Mouse (Mus musculus): ENCODE results near the gene Olfr91. TPM values are rescaled to one million over a fixed set of nuclear protein-coding genes. Genes with fewer than 3 reads are reported as not detected.

The Olfr91 gene
- total and polyA plus RNA-seq, 2 experiments from 2014 or later, result not detected

GRCm38 (mm10) chr17:37072730-37073276 is 25.3 kb downstream of the Olfr91 start:
- Histone ChIP-seq H3K27ac (ENCODE audit: low read depth, low read length) (peak overlapping the region; percentile 85), H3K4me3 (ENCODE audit: low read depth, low read length) (no peak overlapping the region), H3K36me3 (ENCODE audit: insufficient read depth) (peaks cover 79% of the 10 kb centered on the region), H3K27me3 (ENCODE audit: insufficient read depth, low read length) (no peaks in the 10 kb centered on the region), H3K4me2 (ENCODE audit: low read depth) (no peak overlapping the region), H3K9me3 (ENCODE audit: low read length) (no peaks in the 10 kb centered on the region), H3K4me1 (ENCODE audit: insufficient read depth) (no peaks in the 10 kb centered on the region), H3K9ac (peak overlapping the region; percentile 33; the same call in 1 of the 2 replicates)
- no peak for DNase-seq
- 26% methylated on average over 11 of the region's 11 CpGs for WGBS
- peak; percentile 76 for ATAC-seq
- TF ChIP-seq CTCF (IDR thresholded peaks at IDR 0.05; ENCODE audit: low read depth), result no peak

GRCm38 (mm10) chr17:37072080-37072729 is 25.9 kb downstream of the Olfr91 start:
- Histone ChIP-seq H3K4me3 (ENCODE audit: low read depth, low read length) (no peak overlapping the region), H3K27me3 (ENCODE audit: insufficient read depth, low read length) (no peaks in the 10 kb centered on the region), H3K4me2 (ENCODE audit: low read depth) (no peak overlapping the region), H3K27ac (ENCODE audit: low read depth, low read length) (peak overlapping the region; percentile 85), H3K9ac (peak overlapping the region; percentile 33; the same call in 1 of the 2 replicates), H3K36me3 (ENCODE audit: insufficient read depth) (peaks cover 85% of the 10 kb centered on the region), H3K9me3 (ENCODE audit: low read length) (no peaks in the 10 kb centered on the region), H3K4me1 (ENCODE audit: insufficient read depth) (no peaks in the 10 kb centered on the region)
- WGBS, result 46% methylated on average over 12 of the region's 12 CpGs
- TF ChIP-seq CTCF (IDR thresholded peaks at IDR 0.05; ENCODE audit: low read depth), result no peak
- no peak for DNase-seq
- ATAC-seq, result peak; percentile 34

GRCm38 (mm10) chr17:37070121-37070520 is 28.0 kb downstream of the Olfr91 start:
- Histone ChIP-seq H3K9me3 (ENCODE audit: low read length) (no peaks in the 10 kb centered on the region), H3K27ac (ENCODE audit: low read depth, low read length) (no peak overlapping the region), H3K36me3 (ENCODE audit: insufficient read depth) (peaks cover 89% of the 10 kb centered on the region), H3K4me3 (ENCODE audit: low read depth, low read length) (no peak overlapping the region), H3K4me1 (ENCODE audit: insufficient read depth) (no peaks in the 10 kb centered on the region), H3K9ac (no peak overlapping the region), H3K27me3 (ENCODE audit: insufficient read depth, low read length) (no peaks in the 10 kb centered on the region), H3K4me2 (ENCODE audit: low read depth) (no peak overlapping the region)
- no peak for DNase-seq
- ATAC-seq, result no peak
- 94% methylated on average over 8 of the region's 8 CpGs for WGBS
- no peak for TF ChIP-seq CTCF (IDR thresholded peaks at IDR 0.05; ENCODE audit: low read depth)

GRCm38 (mm10) chr17:37067861-37068260 is 30.2 kb downstream of the Olfr91 start:
- Histone ChIP-seq H3K27ac (ENCODE audit: low read depth, low read length) (0 out of 2 replicates have a peak overlapping the region, but pooled peaks have one; percentile 9), H3K27me3 (ENCODE audit: insufficient read depth, low read length) (no peaks in the 10 kb centered on the region)

GRCm38 (mm10) chr17:37065993-37066392 is 32.1 kb downstream of the Olfr91 start:
- H3K27me3 ChIP-seq (ENCODE audit: insufficient read depth, low read length), result no peaks in the 10 kb centered on the region
- H3K9ac ChIP-seq, result no peak overlapping the region
- ATAC-seq (no peak), DNase-seq (no peak)
- no peaks in the 10 kb centered on the region for H3K9me3 ChIP-seq (ENCODE audit: low read length)
- H3K36me3 ChIP-seq (ENCODE audit: insufficient read depth), result peaks cover 89% of the 10 kb centered on the region
- TF ChIP-seq CTCF (IDR thresholded peaks at IDR 0.05; ENCODE audit: low read depth), result no peak
- H3K4me1 ChIP-seq (ENCODE audit: insufficient read depth), result no peaks in the 10 kb centered on the region
- no peak overlapping the region for H3K4me2 ChIP-seq (ENCODE audit: low read depth)
- WGBS, result 96% methylated on average over 2 of the region's 2 CpGs
- H3K27ac ChIP-seq (ENCODE audit: low read depth, low read length), result no peak overlapping the region
- H3K4me3 ChIP-seq (ENCODE audit: low read depth, low read length), result no peak overlapping the region

More at GRCm38 (mm10) chr17:37067861-37068260, 30.2 kb downstream of the Olfr91 start:
- no peak for ATAC-seq
- TF ChIP-seq CTCF (IDR thresholded peaks at IDR 0.05; ENCODE audit: low read depth), result no peak
- no peak overlapping the region for H3K9ac ChIP-seq
- no peak overlapping the region for H3K4me3 ChIP-seq (ENCODE audit: low read depth, low read length)
- H3K4me2 ChIP-seq (ENCODE audit: low read depth), result no peak overlapping the region
- 71% methylated on average over 1 of the region's 1 CpGs for WGBS
- DNase-seq, result no peak
- H3K9me3 ChIP-seq (ENCODE audit: low read length), result no peaks in the 10 kb centered on the region
- H3K4me1 ChIP-seq (ENCODE audit: insufficient read depth), result no peaks in the 10 kb centered on the region
- H3K36me3 ChIP-seq (ENCODE audit: insufficient read depth), result peaks cover 92% of the 10 kb centered on the region

GRCm38 (mm10) chr17:37063686-37064495 is 34.2 kb downstream of the Olfr91 start:
- Histone ChIP-seq H3K4me1 (ENCODE audit: insufficient read depth) (no peaks in the 10 kb centered on the region), H3K27ac (ENCODE audit: low read depth, low read length) (no peak overlapping the region), H3K4me3 (ENCODE audit: low read depth, low read length) (no peak overlapping the region), H3K9ac (no peak overlapping the region), H3K36me3 (ENCODE audit: insufficient read depth) (peaks cover 74% of the 10 kb centered on the region), H3K27me3 (ENCODE audit: insufficient read depth, low read length) (no peaks in the 10 kb centered on the region), H3K4me2 (ENCODE audit: low read depth) (no peak overlapping the region), H3K9me3 (ENCODE audit: low read length) (no peaks in the 10 kb centered on the region)
- no peak for TF ChIP-seq CTCF (IDR thresholded peaks at IDR 0.05; ENCODE audit: low read depth)
- ATAC-seq (peak; percentile 15; the same call in 1 of the 2 replicates), DNase-seq (no peak)
- WGBS, result 40% methylated on average over 11 of the region's 11 CpGs
